Mouse (Mus musculus): ENCODE data around the gene Hkdc1. TPM values are rescaled to one million over a fixed set of nuclear protein-coding genes. Genes with fewer than 3 reads are reported as not detected.

Hkdc1 gene
- total RNA-seq (2023), result not detected

DNA sequence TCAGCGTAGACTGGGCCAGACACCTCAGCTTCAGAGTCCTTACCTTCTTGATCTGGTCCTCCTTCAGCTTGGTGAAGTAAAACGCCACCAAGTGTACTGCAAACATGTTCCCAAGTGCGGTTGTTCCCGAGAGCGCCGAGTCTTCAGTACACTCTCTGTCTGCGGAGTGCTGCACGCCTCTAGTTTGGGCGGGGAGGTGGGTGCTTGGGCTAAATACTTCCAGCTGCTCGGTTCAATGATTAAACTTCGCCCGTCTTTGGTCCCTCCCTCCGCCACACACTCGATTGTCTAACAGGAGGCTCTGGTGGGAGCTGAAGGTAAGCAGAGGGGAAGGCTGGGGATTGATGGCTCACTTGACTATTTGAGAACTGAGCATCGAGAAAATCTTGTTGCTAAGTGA is at the start of gene Hkdc1:
Hkdc1 (minus strand) TSS at position 237 of the 400 bp plus-strand sequence.

GRCm38 (mm10) chr10:62449364-62450279 is 27.3 kb upstream of the Hkdc1 start, which contains the start of the genes 4930507D05Rik and Supv3l1:
TSS of gene 4930507D05Rik (plus strand) at chr10:62449489.
TSS of gene Supv3l1 (minus strand) at chr10:62449738.

GRCm38 (mm10) chr10:62379808-62380207 is 42.5 kb downstream of the Hkdc1 start, which contains the start of gene Hk1:
TSS of gene Hk1 (minus strand) at chr10:62379908.

Other genes starting within 250 kb of the Hkdc1 start
- 10 to 100 TPM in 1 of 2 experiments, 1 to 10 TPM in 1; 8.2 to 10.1 TPM for gene Tspan15, start 191.2 kb downstream of the Hkdc1 start, total RNA-seq (2023)
- not detected for gene Tacr2, start 170.1 kb downstream of the Hkdc1 start, total RNA-seq (2023)
- 100 to 1,000 TPM in 1 of 2 experiments, 10 to 100 TPM in 1; 95.6 to 106 TPM for gene Hk1, start 42.6 kb downstream of the Hkdc1 start, total RNA-seq (2023)
- gene 4930507D05Rik, start 27.0 kb upstream of the Hkdc1 start, total RNA-seq (2023), result under 1 TPM; 0.22 to 0.24 TPM
- gene Supv3l1, start 27.2 kb upstream of the Hkdc1 start, total RNA-seq (2023), result 10 to 100 TPM; 11.1 to 13.1 TPM
- gene Vps26a, start 64.3 kb upstream of the Hkdc1 start, total RNA-seq (2023), result 10 to 100 TPM; 43.1 to 45.4 TPM
- 100 to 1,000 TPM; 771 to 846 TPM for gene Srgn, start 105.0 kb upstream of the Hkdc1 start, total RNA-seq (2023)
- 10 to 100 TPM; 18.1 to 19.9 TPM for gene Kif1bp, start 156.0 kb upstream of the Hkdc1 start, total RNA-seq (2023)
- 10 to 100 TPM; 37.4 to 40.2 TPM for gene Ddx21, start 179.8 kb upstream of the Hkdc1 start, total RNA-seq (2023)
- 10 to 100 TPM; 50.3 to 60.4 TPM for gene Ddx50, start 228.7 kb upstream of the Hkdc1 start, total RNA-seq (2023)